Mouse (Mus musculus) small intestine, adult 2 months (tissue): ENCODE data around the gene Oit3. TPM values are rescaled to one million over a fixed set of nuclear protein-coding genes. Genes with fewer than 3 reads are reported as not detected.
A peak's percentile ranks its signal among the peaks of the same experiment; 100 is the strongest.

Source experiments
- H3K27ac ChIP-seq: fragments of 200-500 bp; 2 replicates; pipeline ENCODE4 v1.5.1; 2012; ENCODE audit warnings: low read depth, low read length, control low read depth, inconsistent platforms; ENCODE audit not compliant: insufficient read depth
- H3K27me3 ChIP-seq: fragments of 200-500 bp; 2 replicates; pipeline ENCODE4 v1.6.1; 2012; ENCODE audit warnings: mild to moderate bottlenecking, moderate library complexity, low read length, inconsistent platforms; ENCODE audit not compliant: control insufficient read depth, insufficient read depth
- H3K36me3 ChIP-seq: fragments of 200-500 bp; 2 replicates; pipeline ENCODE4 v1.6.1; 2012; ENCODE audit warnings: mild to moderate bottlenecking, low read length, control low read depth, inconsistent platforms; ENCODE audit not compliant: control insufficient read depth, insufficient read depth
- H3K4me1 ChIP-seq: fragments of 200-500 bp; 2 replicates; pipeline ENCODE4 v1.6.1; 2012; ENCODE audit warnings: low read length, inconsistent platforms, mixed read lengths; ENCODE audit not compliant: control insufficient read depth, insufficient read depth, insufficient read length
- H3K4me3 ChIP-seq: fragments of 200-500 bp; 2 replicates; pipeline ENCODE4 v1.5.1; 2012; ENCODE audit warnings: low read depth, mild to moderate bottlenecking, control low read depth, inconsistent platforms, low read length, moderate library complexity
- CTCF ChIP-seq: fragments of 200-500 bp; IDR thresholded peaks from 2 replicates; pipeline ENCODE4 v1.5.1; 2012; ENCODE audit warnings: low read depth, mild to moderate bottlenecking, control low read depth, inconsistent platforms, low read length, moderate library complexity, mixed read lengths; ENCODE audit not compliant: insufficient replicate concordance, insufficient read length; ENCODE audit errors: extremely low read depth
- POLR2A ChIP-seq: fragments of 200-500 bp; IDR thresholded peaks from 2 replicates; pipeline ENCODE4 v1.6.1; 2012; ENCODE audit warnings: low read depth, mild to moderate bottlenecking, control low read depth, inconsistent platforms, low read length, moderate library complexity
- WGBS: fragments of 180-500 bp; shearing (Covaris S2); methylation state at CpG from one replicate; pipeline ENCODE4 v1.1.7; 2018; 5-methylcytosine and 5-hydroxymethylcytosine counted together
- polyA plus RNA-seq: library from polyadenylated mRNA; depleted of rRNA; stranded (reverse); fragments of >200 nt; gene quantifications from 2 replicates; pipeline ENCODE4 v1.2.3, GENCODE M21; 2012; rRNA removed

Oit3 gene
- 0.24 and 0.72 TPM in 2 replicates for polyA plus RNA-seq

DNA sequence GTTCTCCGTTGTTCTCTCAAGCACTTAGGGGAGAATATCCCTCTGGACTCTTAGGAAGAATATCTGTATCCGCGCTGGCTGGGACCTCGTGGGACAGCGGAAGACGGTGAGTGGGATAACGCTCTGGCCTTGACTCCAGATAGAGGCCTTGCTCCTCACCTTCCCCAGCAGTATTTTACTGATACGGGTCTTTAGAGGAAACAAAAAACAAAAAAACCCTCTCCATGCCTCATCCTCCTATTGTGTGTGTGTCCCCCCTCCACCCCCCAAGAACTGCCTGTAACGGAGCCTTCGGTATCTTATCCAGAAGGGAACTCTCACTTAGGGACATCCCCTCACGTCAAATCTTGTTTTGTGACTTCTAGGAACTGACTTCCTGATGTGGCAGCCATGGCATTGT lies at the start of gene Oit3:
Gene Oit3, minus strand, starts transcription at position 44 of the 400 bp plus-strand sequence.
- Histone ChIP-seq H3K4me3 (no peak within 1 kb of the TSS), H3K4me1 (no peaks in the 10 kb centered on the region), H3K27me3 (no peaks in the 10 kb centered on the region), H3K36me3 (no peaks in the 10 kb centered on the region), H3K27ac (no peak within 1 kb of the TSS)
- 85% methylated on average over 11 of the region's 11 CpGs for WGBS
- TF ChIP-seq POLR2A (no peak), CTCF (no peak)

DNA sequence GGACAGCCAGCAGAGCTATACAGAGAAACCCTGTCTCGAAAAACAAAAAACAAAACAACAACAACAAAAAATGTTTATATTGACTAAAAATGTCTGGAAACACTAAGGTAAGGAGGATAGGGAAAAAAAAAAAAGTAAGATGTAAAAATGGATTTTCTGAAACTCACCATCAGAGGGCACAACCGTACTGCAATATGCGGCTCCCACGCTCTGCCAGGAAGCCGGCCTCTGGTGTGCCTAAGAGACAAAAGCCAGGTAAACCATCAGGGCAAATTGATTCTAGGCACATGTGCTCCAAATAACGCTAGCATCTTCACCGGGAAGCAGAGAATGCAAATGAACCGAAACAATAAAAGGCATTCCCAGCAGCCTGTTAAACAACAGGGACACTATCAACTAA lies 49.3 kb upstream of the Oit3 start:
- Histone ChIP-seq H3K36me3 (peaks cover 21% of the 10 kb centered on the region), H3K27ac (no peak overlapping the region), H3K27me3 (no peaks in the 10 kb centered on the region), H3K4me3 (no peak overlapping the region), H3K4me1 (no peaks in the 10 kb centered on the region)
- WGBS = 86% methylated on average over 8 of the region's 8 CpGs
- TF ChIP-seq POLR2A (no peak), CTCF (0 out of 2 replicates have a peak, but pooled peaks have one; percentile 21)

DNA sequence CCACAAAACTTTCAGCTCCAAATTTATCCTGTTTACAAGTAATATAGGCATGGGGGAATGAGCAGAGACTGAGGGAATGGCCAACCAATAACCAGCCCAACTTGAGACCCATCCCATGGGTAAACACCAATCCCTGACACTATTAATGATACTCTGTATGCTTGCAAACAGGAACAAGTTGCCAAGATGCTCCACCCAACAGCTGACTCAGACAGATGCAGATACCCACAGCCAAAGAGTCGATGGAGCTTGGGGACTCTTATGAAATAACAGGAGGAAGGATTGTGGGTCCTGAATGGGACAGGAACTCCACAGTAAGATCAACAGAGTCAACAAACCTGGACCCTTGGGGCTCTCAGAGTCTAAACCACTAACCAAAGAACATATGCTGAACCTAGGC lies 47.8 kb upstream of the Oit3 start:
- no peaks in the 10 kb centered on the region for H3K27me3 ChIP-seq
- H3K27ac ChIP-seq = no peak overlapping the region
- H3K4me1 ChIP-seq = peaks cover 6% of the 10 kb centered on the region; the same call in 1 of the 2 replicates
- TF ChIP-seq CTCF (no peak), POLR2A (no peak)
- H3K36me3 ChIP-seq = peaks cover 21% of the 10 kb centered on the region
- no peak overlapping the region for H3K4me3 ChIP-seq
- 72% methylated on average over 1 of the region's 1 CpGs for WGBS

DNA sequence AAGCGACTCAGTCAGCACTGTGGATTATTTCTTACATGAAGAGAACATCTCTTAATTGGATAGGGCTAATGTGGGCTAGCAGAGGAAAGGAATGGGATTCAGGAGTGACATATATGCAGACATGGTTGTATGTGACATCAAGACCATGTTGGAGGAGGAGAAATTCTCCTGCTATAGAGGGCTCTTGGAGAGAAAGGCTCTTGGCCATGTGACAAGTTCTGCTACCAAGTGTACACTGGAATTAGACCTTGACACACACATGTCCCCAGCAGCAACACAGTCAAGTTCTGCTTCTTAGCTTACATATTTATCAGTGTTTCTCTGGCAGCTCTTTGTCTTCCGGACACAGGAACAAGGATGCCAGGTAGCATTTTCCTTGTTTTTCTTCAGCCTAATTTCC lies 45.8 kb upstream of the Oit3 start:
- TF ChIP-seq POLR2A (no peak), CTCF (no peak)
- H3K36me3 ChIP-seq = peaks cover 21% of the 10 kb centered on the region
- peaks cover 7% of the 10 kb centered on the region; the same call in 1 of the 2 replicates for H3K4me1 ChIP-seq
- H3K4me3 ChIP-seq = no peak overlapping the region
- H3K27me3 ChIP-seq = no peaks in the 10 kb centered on the region
- WGBS = 90% methylated on average over 2 of the region's 2 CpGs
- H3K27ac ChIP-seq = no peak overlapping the region

DNA sequence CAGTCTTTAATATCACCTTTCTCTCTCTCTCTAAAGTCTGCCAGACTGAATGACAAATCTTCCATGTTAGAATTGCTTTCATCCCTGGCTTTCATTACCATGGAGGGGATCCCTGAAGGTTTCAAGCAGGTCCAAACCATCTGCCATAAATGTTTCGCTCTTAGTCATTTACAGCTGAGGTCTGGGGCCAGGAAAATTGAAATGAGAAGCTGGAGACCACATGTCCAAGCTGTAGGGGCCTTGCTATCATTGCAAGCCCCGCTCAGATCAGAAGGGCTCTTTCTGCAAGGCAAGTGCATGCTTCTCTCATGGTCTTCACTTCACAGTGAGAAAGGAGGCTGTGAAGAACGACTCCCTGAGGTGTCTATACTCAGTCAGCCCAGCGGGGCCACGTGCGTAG lies 42.7 kb upstream of the Oit3 start:
- H3K4me1 ChIP-seq = peaks cover 7% of the 10 kb centered on the region; the same call in 1 of the 2 replicates
- peaks cover 14% of the 10 kb centered on the region for H3K36me3 ChIP-seq
- no peak overlapping the region for H3K27ac ChIP-seq

DNA sequence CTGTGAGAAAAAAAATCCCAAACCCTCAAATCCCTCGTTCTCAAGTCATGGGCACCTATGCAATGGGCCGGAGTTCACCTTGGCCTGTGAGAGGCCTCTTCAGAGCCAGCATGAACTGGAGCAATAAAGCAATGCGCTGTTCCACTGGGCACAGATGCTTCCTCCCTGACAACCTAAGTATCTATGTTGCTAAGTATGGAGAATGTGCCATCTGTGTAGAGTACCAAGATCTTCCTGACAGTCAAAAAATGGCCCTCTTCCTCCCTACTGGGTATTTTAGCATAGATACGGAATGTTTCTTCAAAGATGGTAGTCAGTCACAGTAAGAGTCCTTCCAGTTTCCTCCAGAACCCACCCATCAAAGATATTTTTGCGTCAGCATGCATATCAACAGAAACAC lies 39.8 kb upstream of the Oit3 start:
- Histone ChIP-seq H3K36me3 (peaks cover 5% of the 10 kb centered on the region), H3K27me3 (no peaks in the 10 kb centered on the region), H3K27ac (no peak overlapping the region), H3K4me3 (no peak overlapping the region), H3K4me1 (peaks cover 7% of the 10 kb centered on the region; the same call in 1 of the 2 replicates)
- TF ChIP-seq POLR2A (no peak), CTCF (no peak)
- WGBS = 94% methylated on average over 5 of the region's 5 CpGs

More for the DNA sequence above, 42.7 kb upstream of the Oit3 start:
- no peak for TF ChIP-seq CTCF
- no peak for TF ChIP-seq POLR2A
- WGBS = 90% methylated on average over 6 of the region's 6 CpGs
- H3K4me3 ChIP-seq = no peak overlapping the region
- no peaks in the 10 kb centered on the region for H3K27me3 ChIP-seq

DNA sequence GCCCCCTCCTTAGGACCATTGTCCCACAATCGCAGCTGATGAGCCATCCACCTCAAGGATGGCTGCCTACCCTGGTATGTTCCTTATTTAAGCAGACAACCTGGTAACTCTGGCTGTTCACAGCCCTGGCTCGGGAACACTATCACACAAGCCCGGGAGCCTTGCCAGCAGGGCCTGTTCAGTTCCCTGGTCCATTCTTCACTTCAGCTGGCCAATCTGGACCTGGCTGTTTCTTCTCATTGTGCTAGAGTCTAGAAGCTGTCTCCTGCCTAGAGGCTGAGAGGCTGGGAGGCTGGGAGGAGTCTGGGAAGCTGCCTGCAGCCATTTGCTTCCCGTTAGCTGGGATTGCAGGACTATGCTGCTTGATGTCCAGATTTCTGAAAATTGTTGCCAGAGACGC lies 28.9 kb upstream of the Oit3 start:
- H3K4me3 ChIP-seq = no peak overlapping the region
- H3K36me3 ChIP-seq = peaks cover 19% of the 10 kb centered on the region
- no peak overlapping the region for H3K27ac ChIP-seq
- no peak for TF ChIP-seq POLR2A
- TF ChIP-seq CTCF = no peak
- H3K27me3 ChIP-seq = no peaks in the 10 kb centered on the region
- H3K4me1 ChIP-seq = no peaks in the 10 kb centered on the region
- WGBS = 71% methylated on average over 5 of the region's 5 CpGs

DNA sequence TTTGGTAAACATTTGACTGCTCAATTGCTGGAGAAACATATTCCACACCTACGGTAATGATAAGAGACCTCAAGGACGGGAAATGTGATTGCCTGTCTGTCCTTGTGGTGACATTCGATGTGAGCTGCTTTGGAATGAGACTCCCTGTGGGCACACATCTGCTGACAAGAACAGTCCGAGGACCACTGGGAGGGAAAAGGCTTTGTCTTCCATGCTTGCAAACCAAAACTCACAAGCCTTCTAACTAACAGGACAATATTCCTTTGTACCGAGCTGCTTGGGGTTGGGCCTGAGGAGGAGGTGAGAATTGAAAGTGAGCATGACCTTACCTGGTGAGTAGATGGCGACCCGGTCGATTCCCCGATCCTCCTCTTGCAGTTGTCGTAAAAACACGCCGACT lies 25.7 kb upstream of the Oit3 start:
- no peak overlapping the region for H3K27ac ChIP-seq
- no peaks in the 10 kb centered on the region for H3K4me1 ChIP-seq
- TF ChIP-seq CTCF (no peak), POLR2A (no peak)
- no peak overlapping the region for H3K4me3 ChIP-seq
- 91% methylated on average over 12 of the region's 12 CpGs for WGBS
- no peaks in the 10 kb centered on the region for H3K27me3 ChIP-seq
- H3K36me3 ChIP-seq = peaks cover 25% of the 10 kb centered on the region
